Mouse (Mus musculus) lung, adult 2 months (tissue): ENCODE data around the gene Snapin.

ENCODE experiments used
- CTCF ChIP-seq: fragments of 200-500 bp; IDR thresholded peaks from 2 replicates; pipeline ENCODE4 v1.5.1; 2011; ENCODE audit warnings: mild to moderate bottlenecking, low read length, control low read depth; ENCODE audit not compliant: insufficient read depth
- POLR2A ChIP-seq: fragments of 200-500 bp; IDR thresholded peaks from 2 replicates; pipeline ENCODE4 v1.6.1; 2011; ENCODE audit warnings: low read depth, mild to moderate bottlenecking, control low read depth, low read length, borderline replicate concordance; ENCODE audit errors: extremely low read depth

GRCm38 (mm10) chr3:90505216-90505615 lies 14.4 kb upstream of the Snapin start:
- no peak for TF ChIP-seq CTCF
- TF ChIP-seq POLR2A, result no peak
